Mouse (Mus musculus): ENCODE results near the gene Selp. TPM values are rescaled to one million over a fixed set of nuclear protein-coding genes. Genes with fewer than 3 reads are reported as not detected.

Gene Selp
- polyA plus RNA-seq, 1 experiment from 2014 or later = not detected

Other genes with a start within 250 kb of the Selp start
- 16.6 and 22.6 TPM in 2 replicates for gene Scyl3, start 186.2 kb upstream of the Selp start, polyA plus RNA-seq (2014; fragmentation: Nextera tagmentation; extraction: Ambion mirVana)
- 22.2 and 24.3 TPM in 2 replicates for gene BC055324, start 120.5 kb upstream of the Selp start, polyA plus RNA-seq (2014; fragmentation: Nextera tagmentation; extraction: Ambion mirVana)
- gene Mettl18, start 120.4 kb upstream of the Selp start, polyA plus RNA-seq (2014; fragmentation: Nextera tagmentation; extraction: Ambion mirVana) = 8.4 and 10.5 TPM in 2 replicates
- gene Sele, start 67.0 kb upstream of the Selp start, polyA plus RNA-seq (2014; fragmentation: Nextera tagmentation; extraction: Ambion mirVana) = not detected in 2 replicates
- 0.41 and 0.63 TPM in 2 replicates for gene Sell, start 53.3 kb upstream of the Selp start, polyA plus RNA-seq (2014; fragmentation: Nextera tagmentation; extraction: Ambion mirVana)
- 0.54 and 0.70 TPM in 2 replicates for gene F5, start 36.6 kb downstream of the Selp start, polyA plus RNA-seq (2014; fragmentation: Nextera tagmentation; extraction: Ambion mirVana)
- 13.8 and 14.2 TPM in 2 replicates for gene Slc19a2, start 133.8 kb downstream of the Selp start, polyA plus RNA-seq (2014; fragmentation: Nextera tagmentation; extraction: Ambion mirVana)
- gene Ccdc181, start 160.3 kb downstream of the Selp start, polyA plus RNA-seq (2014; fragmentation: Nextera tagmentation; extraction: Ambion mirVana) = 11.8 and 12.2 TPM in 2 replicates
- gene Nme7, start 188.9 kb downstream of the Selp start, polyA plus RNA-seq (2014; fragmentation: Nextera tagmentation; extraction: Ambion mirVana) = 34.7 and 36.9 TPM in 2 replicates
- 25.6 and 26.7 TPM in 2 replicates for gene Blzf1, start 192.2 kb downstream of the Selp start, polyA plus RNA-seq (2014; fragmentation: Nextera tagmentation; extraction: Ambion mirVana)

Data from stomach, embryonic 14.5 days (tissue).